Mouse (Mus musculus) embryonic facial prominence, embryonic 15.5 days (tissue): ENCODE measurements at regions not wholly inside any gene's neighbourhood (a gene's known extent, or its start where the extent isn't known, plus 50 kb on each side); places are given as distances from the start of the nearest gene placed in this dataset.

ENCODE experiments used
- ATAC-seq: fragments of 200-750 bp; cut with Nextera tagmentation; 2 replicates; pipeline ENCODE4 v1.8.0; 2017; ENCODE audit warnings: low read depth, moderate TSS enrichment; ENCODE audit not compliant: insufficient number of reproducible peaks, low FRiP score, low TSS enrichment
- H3K27ac ChIP-seq: fragments of 300-500 bp; sonication (generic); replicated peaks from 2 replicates; pipeline ENCODE4 v1.5.1; 2015; ENCODE audit warnings: mild to moderate bottlenecking, inconsistent platforms
- H3K27me3 ChIP-seq: fragments of 300-500 bp; sonication (generic); 2 replicates; pipeline ENCODE4 v1.6.1; 2015; ENCODE audit warnings: inconsistent platforms
- H3K36me3 ChIP-seq: fragments of 300-500 bp; sonication (generic); 2 replicates; pipeline ENCODE4 v1.6.1; 2015; ENCODE audit warnings: mild to moderate bottlenecking, inconsistent platforms
- H3K4me1 ChIP-seq: fragments of 300-500 bp; sonication (generic); 2 replicates; pipeline ENCODE4 v1.6.1; 2015; ENCODE audit warnings: inconsistent platforms
- H3K4me2 ChIP-seq: fragments of 300-500 bp; sonication (generic); replicated peaks from 2 replicates; pipeline ENCODE4 v1.6.1; 2015; ENCODE audit warnings: mild to moderate bottlenecking, inconsistent platforms
- H3K4me3 ChIP-seq: fragments of 300-500 bp; sonication (generic); replicated peaks from 2 replicates; pipeline ENCODE4 v1.5.1; 2015; ENCODE audit warnings: mild to moderate bottlenecking, inconsistent platforms
- H3K9ac ChIP-seq: fragments of 300-500 bp; sonication (generic); 2 replicates; pipeline ENCODE4 v1.6.1; 2015; ENCODE audit warnings: inconsistent platforms
- H3K9me3 ChIP-seq: fragments of 300-500 bp; sonication (generic); replicated peaks from 2 replicates; pipeline ENCODE4 v1.6.1; 2016; ENCODE audit warnings: inconsistent platforms
- WGBS: fragments of 180-500 bp; shearing (Covaris S2); methylation state at CpG from one replicate; pipeline ENCODE4 v1.1.7; 2015; 5-methylcytosine and 5-hydroxymethylcytosine counted together

GRCm38 (mm10) chr12:16225428-16225827 lies 385.3 kb downstream of the Lpin1 start:
- H3K27me3 ChIP-seq: no peaks in the 10 kb centered on the region
- no peak for ATAC-seq
- no peak overlapping the region for H3K4me3 ChIP-seq
- no peak overlapping the region for H3K4me2 ChIP-seq
- no peak overlapping the region for H3K9ac ChIP-seq
- WGBS: 90% methylated on average over 2 of the region's 2 CpGs
- no peak overlapping the region for H3K27ac ChIP-seq
- H3K4me1 ChIP-seq: no peaks in the 10 kb centered on the region
- H3K36me3 ChIP-seq: no peaks in the 10 kb centered on the region
- H3K9me3 ChIP-seq: no peaks in the 10 kb centered on the region

GRCm38 (mm10) chr12:16222836-16223450 lies 387.8 kb downstream of the Lpin1 start:
- no peak for ATAC-seq
- Histone ChIP-seq H3K36me3 (no peaks in the 10 kb centered on the region), H3K4me1 (no peaks in the 10 kb centered on the region), H3K27me3 (no peaks in the 10 kb centered on the region), H3K9ac (no peak overlapping the region), H3K4me3 (no peak overlapping the region), H3K9me3 (no peaks in the 10 kb centered on the region), H3K27ac (no peak overlapping the region), H3K4me2 (no peak overlapping the region)
- 76% methylated on average over 9 of the region's 9 CpGs for WGBS

- Histone ChIP-seq H3K4me2 (no peak overlapping the region), H3K9ac (no peak overlapping the region), H3K9me3 (no peaks in the 10 kb centered on the region), H3K4me3 (no peak overlapping the region), H3K27ac (no peak overlapping the region), H3K36me3 (no peaks in the 10 kb centered on the region), H3K4me1 (no peaks in the 10 kb centered on the region), H3K27me3 (no peaks in the 10 kb centered on the region)
- no peak for ATAC-seq
These were observed 388.6 kb downstream of the Lpin1 start for GRCm38 (mm10) chr12:16222205-16222604.

- H3K9me3 ChIP-seq: no peaks in the 10 kb centered on the region
- no peak for ATAC-seq
- WGBS: 88% methylated on average over 1 of the region's 1 CpGs
- H3K4me3 ChIP-seq: no peak overlapping the region
- H3K27me3 ChIP-seq: no peaks in the 10 kb centered on the region
- no peak overlapping the region for H3K4me2 ChIP-seq
- no peaks in the 10 kb centered on the region for H3K4me1 ChIP-seq
- no peak overlapping the region for H3K9ac ChIP-seq
- H3K27ac ChIP-seq: no peak overlapping the region
- H3K36me3 ChIP-seq: no peaks in the 10 kb centered on the region
These were observed 389.6 kb downstream of the Lpin1 start for GRCm38 (mm10) chr12:16221142-16221541.

GRCm38 (mm10) chr12:16220561-16220960 lies 390.2 kb downstream of the Lpin1 start:
- 86% methylated on average over 3 of the region's 3 CpGs for WGBS
- Histone ChIP-seq H3K4me1 (no peaks in the 10 kb centered on the region), H3K4me2 (no peak overlapping the region), H3K4me3 (no peak overlapping the region), H3K27me3 (no peaks in the 10 kb centered on the region), H3K36me3 (no peaks in the 10 kb centered on the region), H3K9me3 (no peaks in the 10 kb centered on the region), H3K27ac (no peak overlapping the region), H3K9ac (no peak overlapping the region)
- no peak for ATAC-seq

GRCm38 (mm10) chr12:16218906-16219305 lies 391.9 kb downstream of the Lpin1 start:
- WGBS: 92% methylated on average over 4 of the region's 4 CpGs
- ATAC-seq: no peak
- H3K9ac ChIP-seq: no peak overlapping the region

GRCm38 (mm10) chr12:16210553-16210952 lies 393.8 kb upstream of the Trib2 start:
- WGBS: 46% methylated on average over 4 of the region's 4 CpGs
- no peak overlapping the region for H3K9ac ChIP-seq

More at GRCm38 (mm10) chr12:16218906-16219305, 391.9 kb downstream of the Lpin1 start:
- Histone ChIP-seq H3K4me1 (no peaks in the 10 kb centered on the region), H3K9me3 (no peaks in the 10 kb centered on the region), H3K27me3 (no peaks in the 10 kb centered on the region), H3K4me3 (no peak overlapping the region), H3K4me2 (no peak overlapping the region), H3K36me3 (no peaks in the 10 kb centered on the region), H3K27ac (no peak overlapping the region)

GRCm38 (mm10) chr12:16210111-16210510 lies 393.4 kb upstream of the Trib2 start:
- Histone ChIP-seq H3K27ac (no peak overlapping the region), H3K4me2 (no peak overlapping the region), H3K27me3 (no peaks in the 10 kb centered on the region), H3K9ac (no peak overlapping the region), H3K4me3 (no peak overlapping the region), H3K4me1 (no peaks in the 10 kb centered on the region), H3K9me3 (no peaks in the 10 kb centered on the region), H3K36me3 (no peaks in the 10 kb centered on the region)
- no peak for ATAC-seq
- WGBS: 63% methylated on average over 2 of the region's 2 CpGs

More at GRCm38 (mm10) chr12:16210553-16210952, 393.8 kb upstream of the Trib2 start:
- no peaks in the 10 kb centered on the region for H3K9me3 ChIP-seq
- no peak overlapping the region for H3K4me2 ChIP-seq
- H3K4me3 ChIP-seq: no peak overlapping the region
- H3K36me3 ChIP-seq: no peaks in the 10 kb centered on the region
- H3K4me1 ChIP-seq: no peaks in the 10 kb centered on the region
- H3K27ac ChIP-seq: no peak overlapping the region
- ATAC-seq: no peak; the same call in 1 of the 2 replicates
- no peaks in the 10 kb centered on the region for H3K27me3 ChIP-seq

GRCm38 (mm10) chr12:16204941-16205340 lies 388.2 kb upstream of the Trib2 start:
- no peak overlapping the region for H3K9ac ChIP-seq
- whole genome bisulfite sequencing: 72% methylated on average over 4 of the region's 4 CpGs
- no peaks in the 10 kb centered on the region for H3K27me3 ChIP-seq
- no peak overlapping the region for H3K4me2 ChIP-seq
- H3K4me1 ChIP-seq: no peaks in the 10 kb centered on the region
- no peaks in the 10 kb centered on the region for H3K36me3 ChIP-seq
- no peaks in the 10 kb centered on the region for H3K9me3 ChIP-seq
- no peak overlapping the region for H3K27ac ChIP-seq
- no peak for ATAC-seq
- H3K4me3 ChIP-seq: no peak overlapping the region

GRCm38 (mm10) chr12:16196917-16197316 lies 380.2 kb upstream of the Trib2 start:
- Histone ChIP-seq H3K4me2 (no peak overlapping the region), H3K9me3 (no peaks in the 10 kb centered on the region), H3K27ac (no peak overlapping the region), H3K27me3 (no peaks in the 10 kb centered on the region), H3K9ac (no peak overlapping the region), H3K4me1 (no peaks in the 10 kb centered on the region), H3K36me3 (no peaks in the 10 kb centered on the region), H3K4me3 (no peak overlapping the region)
- ATAC-seq: no peak
- 95% methylated on average over 2 of the region's 2 CpGs for WGBS

GRCm38 (mm10) chr12:16191803-16192389 lies 375.2 kb upstream of the Trib2 start:
- no peak overlapping the region for H3K4me3 ChIP-seq
- no peaks in the 10 kb centered on the region for H3K27me3 ChIP-seq
- no peak overlapping the region for H3K27ac ChIP-seq
- H3K9me3 ChIP-seq: no peaks in the 10 kb centered on the region
- WGBS: 63% methylated on average over 3 of the region's 3 CpGs
- H3K9ac ChIP-seq: no peak overlapping the region
- H3K36me3 ChIP-seq: no peaks in the 10 kb centered on the region
- no peaks in the 10 kb centered on the region for H3K4me1 ChIP-seq
- ATAC-seq: no peak
- H3K4me2 ChIP-seq: no peak overlapping the region

- no peak overlapping the region for H3K4me2 ChIP-seq
- no peak overlapping the region for H3K4me3 ChIP-seq
- no peak overlapping the region for H3K27ac ChIP-seq
- H3K27me3 ChIP-seq: no peaks in the 10 kb centered on the region
- no peak overlapping the region for H3K9ac ChIP-seq
- no peaks in the 10 kb centered on the region for H3K9me3 ChIP-seq
- H3K4me1 ChIP-seq: peaks cover 6% of the 10 kb centered on the region; the same call in 1 of the 2 replicates
- 42% methylated on average over 3 of the region's 3 CpGs for WGBS
- H3K36me3 ChIP-seq: no peaks in the 10 kb centered on the region
- no peak for ATAC-seq
These were observed 374.0 kb upstream of the Trib2 start for GRCm38 (mm10) chr12:16190706-16191105.
